Mouse (Mus musculus): ENCODE data around the gene Maf.

Gene Maf

DNA sequence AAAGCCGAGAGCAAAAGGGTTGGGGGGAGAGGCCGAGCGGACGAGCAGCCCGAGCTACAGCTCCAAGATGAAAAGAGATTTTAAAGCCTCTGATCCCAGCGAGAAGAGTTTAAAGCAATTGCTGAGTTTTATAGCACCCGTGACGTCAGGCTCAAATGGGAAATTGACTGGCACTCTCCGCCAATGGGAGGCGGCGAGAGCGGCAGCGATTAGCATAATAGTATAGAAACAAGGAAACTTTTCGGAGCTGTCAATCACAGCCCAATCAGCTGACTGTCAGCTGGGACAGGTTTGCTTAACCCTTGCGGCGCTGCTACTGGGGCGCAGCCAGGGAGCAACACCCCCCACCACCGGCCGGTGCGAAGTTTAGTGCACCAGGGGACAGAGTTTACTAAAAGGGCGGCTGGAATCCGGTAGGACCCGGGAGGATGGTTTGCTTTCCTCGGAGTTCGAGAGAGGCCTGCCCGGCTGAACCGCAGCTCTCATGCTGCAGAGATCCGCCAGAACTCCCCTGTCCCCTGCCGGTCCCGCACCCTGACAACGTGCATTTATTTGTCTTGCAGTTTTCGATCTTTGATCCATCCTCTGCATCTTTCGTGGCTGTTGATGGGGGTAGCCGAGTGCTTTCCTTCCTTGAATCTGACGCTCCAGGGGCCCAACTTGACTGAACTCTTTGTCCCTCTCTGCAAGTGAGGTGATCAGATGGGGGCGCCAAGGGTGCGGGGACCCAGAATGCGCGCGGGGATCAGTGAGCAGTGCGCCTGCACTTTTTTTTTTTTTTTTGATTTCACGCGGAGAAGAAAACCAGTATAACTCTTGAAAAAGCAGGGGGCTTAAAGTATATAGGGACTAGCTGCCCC is at the start of gene Maf:
Gene Maf (minus strand): TSS at position 64 of the 860 bp plus-strand sequence.
- peak; percentile 67 to 73 for DNase-seq (ENCODE audit: low spot score in 2 of 2)

DNA sequence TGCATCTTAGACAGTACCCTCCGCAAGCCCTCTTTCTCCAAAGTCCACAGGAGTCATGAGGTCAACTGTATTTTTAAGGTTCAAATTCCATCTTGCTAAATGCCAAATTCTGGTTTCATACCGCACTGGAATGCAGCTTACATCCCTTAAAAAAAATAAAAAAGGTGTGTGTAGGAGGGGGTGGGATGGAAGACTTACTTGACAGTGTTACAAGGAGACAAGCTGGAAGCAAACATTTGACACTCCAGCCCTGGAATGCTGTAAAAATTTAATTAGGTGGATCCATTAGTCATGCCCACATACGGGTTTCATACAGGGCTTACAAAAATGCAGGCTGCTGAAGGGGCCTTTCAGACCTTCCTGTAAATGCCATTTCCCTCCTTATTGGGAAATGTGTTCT is 49.4 kb upstream of the Maf start:
- no peak for DNase-seq (ENCODE audit: low spot score in 2 of 2)

DNA sequence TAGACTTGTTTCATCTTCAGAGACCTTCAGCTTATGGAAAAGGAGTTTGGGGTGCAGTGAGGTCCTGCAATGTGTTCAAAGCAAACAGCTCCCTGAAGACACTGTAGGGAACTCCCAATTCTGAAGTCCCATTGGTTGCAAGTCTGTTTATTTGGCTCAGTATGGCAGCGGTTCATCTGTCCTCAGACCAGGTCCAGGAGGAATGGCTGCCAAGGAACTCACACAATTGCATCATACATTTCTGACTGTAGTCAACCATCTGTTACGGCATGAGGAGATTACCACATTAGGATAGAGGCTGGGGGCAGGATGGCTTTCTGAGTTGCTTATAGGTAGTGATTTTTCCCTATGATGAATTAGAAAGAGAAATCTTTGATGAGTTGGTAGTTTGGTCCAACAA is 48.4 kb upstream of the Maf start:
- no peak for DNase-seq (ENCODE audit: low spot score in 2 of 2)

DNA sequence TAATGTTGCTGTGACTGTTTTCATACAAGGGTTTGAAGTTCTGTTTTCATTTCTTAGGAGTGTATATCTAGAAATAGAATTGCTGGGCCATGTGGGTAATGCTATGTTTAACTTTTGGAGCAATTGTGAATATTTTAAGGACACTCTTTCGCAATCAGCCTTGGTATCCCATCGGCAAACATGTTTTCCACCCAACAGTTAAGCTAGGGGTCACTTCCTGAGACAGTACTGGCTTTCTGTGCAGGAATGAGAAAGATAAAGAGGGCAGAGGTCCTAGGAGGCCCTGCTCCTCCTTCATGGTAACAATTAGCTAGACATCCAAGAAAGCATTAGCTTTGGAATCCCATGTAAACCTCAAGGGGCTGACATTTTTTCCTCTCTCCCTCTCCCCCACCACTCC is 47.1 kb upstream of the Maf start:
- no peak for DNase-seq (ENCODE audit: low spot score in 2 of 2)

DNA sequence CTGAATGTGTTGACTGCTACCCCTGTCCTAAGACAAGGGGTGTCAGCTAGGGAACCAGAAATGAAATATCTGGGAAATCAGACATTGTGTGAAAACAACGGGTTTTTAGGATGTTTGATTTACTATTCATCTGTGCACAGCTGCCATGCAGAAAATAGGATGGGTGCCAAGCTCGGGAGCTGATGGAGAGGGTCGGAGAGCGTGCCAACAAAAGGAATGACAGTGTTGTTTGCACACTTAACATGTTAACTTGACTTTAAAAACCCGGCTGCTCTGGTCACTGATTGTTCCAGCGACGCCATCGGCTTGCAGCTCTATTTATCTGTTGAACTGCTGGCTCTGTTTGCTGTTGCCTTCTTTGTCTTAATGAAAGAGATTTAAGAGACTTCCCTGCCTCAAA is 46.2 kb upstream of the Maf start:
- no peak for DNase-seq (ENCODE audit: low spot score in 2 of 2)

DNA sequence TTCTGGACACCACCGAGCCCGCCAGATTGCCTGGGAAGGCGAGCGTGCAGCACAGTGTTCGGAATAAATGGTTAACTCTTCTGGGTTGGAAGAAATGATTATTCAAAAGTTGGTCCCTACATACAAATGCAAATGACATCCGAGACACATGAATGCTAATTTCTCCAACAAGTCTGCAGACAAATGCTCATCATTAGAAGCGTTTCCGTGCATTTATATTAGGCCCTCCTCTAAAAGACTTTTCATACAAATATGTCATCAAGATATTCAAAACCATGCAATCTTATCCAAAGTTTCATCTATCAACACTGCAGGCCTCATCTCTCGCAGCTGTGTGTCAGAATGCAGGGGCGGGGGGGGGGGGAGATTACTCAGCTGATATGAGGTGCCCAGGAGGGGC is 39.8 kb upstream of the Maf start:
- DNase-seq (ENCODE audit: low spot score in 2 of 2): no peak

DNA sequence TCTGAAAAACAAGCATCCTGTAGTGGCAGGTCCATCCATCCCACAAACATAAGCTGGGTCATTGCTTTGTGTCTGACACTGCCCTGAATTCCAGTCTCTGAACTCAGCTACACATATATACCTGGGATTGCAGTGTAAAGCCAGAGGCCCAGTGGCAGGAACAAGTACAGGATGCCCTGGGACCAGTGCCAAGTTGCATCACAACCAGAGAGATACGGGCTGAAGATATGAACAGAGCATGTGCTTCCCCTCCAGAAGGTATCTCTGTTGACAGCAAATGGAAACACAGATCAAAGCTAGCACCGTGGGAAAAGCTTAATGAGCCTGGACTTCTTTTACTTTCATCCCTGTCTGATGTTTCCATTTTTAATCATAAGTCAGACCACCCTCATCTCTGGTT is 38.1 kb upstream of the Maf start:
- no peak for DNase-seq (ENCODE audit: low spot score in 2 of 2)

DNA sequence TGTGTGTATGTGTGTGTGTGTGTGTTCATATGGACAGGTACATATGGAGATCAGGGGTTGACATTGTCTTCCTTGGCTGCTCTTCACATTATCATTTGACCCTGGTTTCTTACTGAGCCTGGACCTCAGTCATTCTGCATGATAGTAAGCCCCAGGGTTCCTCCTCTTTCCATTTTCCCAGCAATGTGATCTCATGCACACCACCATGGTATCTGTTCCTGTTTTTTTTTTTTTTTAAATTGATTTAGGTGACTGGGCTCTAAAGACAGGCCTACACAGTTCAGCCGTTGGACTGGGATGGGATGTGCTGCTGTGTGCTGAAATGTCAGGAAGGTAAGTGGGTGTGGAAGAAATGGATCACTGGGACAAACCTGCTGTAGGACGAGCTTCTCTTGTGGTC is 35.8 kb upstream of the Maf start:
- no peak for DNase-seq (ENCODE audit: low spot score in 2 of 2)

DNA sequence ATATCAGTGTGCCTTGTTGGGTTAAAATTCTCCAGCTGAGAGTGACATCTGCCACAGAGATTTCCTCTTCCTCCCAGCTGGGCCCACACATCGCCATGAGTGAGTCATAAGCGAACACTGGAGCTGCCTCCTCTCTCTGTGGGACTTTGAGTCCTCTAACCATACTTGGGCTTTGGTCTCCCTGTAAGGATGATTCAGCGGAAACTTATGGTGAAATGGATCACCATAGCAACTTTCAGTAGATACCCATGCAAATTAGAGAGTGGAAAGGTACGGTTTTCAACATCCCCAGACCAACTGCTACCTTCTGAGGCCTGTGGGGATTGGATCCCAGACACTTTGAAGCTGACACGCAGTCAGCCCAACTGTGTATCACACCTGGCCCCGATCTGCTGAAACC is 35.1 kb upstream of the Maf start:
- DNase-seq (ENCODE audit: low spot score in 2 of 2): no peak

DNA sequence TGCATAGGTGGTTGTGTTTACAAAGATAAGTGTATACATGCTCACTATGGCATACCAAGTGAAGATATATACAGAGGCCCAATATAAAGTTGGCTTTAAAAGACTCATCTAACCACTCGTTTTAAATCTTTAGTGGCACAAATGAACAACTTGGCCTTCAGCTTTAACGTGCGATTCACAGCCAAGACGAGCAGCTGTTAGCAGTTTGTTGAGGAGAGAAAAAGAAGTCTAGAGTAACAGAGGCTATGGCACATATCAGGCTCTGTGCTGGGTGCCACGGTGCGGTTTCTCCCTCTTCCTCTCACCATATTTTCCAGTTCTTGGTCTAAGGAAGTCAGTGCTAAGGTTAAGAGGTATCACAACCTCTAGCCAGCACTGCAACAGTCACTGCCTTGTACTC is 34.4 kb upstream of the Maf start:
- no peak for DNase-seq (ENCODE audit: low spot score in 2 of 2)

DNA sequence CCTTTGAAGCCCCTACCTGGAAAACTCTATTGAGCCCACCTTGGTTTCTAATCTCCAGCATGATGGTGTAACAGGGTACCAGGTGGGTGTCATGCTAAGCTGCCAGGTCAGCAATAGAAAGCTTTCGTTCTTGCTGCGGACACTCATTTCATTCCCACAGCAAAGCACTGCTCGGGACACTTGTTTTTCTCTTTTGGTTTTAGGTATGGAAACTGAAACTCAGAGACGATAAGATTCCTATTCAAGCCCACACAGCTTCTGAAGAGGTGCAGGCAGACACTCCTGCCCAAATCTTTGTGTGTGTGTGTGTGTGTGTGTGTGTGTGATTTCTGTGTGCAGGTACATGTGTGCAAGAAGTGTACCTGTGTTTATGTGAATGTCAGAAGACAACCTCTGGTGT is 32.2 kb upstream of the Maf start:
- no peak for DNase-seq (ENCODE audit: low spot score in 2 of 2)

DNA sequence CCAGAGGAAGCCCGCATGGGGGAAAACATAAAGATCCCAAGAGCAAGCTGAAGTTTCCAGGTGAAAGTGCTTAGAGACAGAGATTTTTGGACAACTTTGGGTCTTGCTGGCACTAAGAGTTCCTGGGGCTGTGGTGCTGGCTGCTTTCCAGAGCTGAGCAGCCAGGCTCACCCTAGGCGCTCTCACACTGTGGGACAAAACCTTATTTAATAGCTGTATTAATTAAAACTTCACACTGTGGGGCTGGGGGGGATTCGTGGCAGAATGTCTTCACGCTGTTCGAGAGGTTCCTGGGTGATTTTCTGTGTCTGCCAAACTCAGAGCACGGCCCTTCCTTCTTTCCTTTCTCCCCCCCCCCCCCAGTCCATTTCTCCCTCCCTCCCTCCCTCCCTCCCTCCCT is 24.8 kb upstream of the Maf start:
- no peak for DNase-seq (ENCODE audit: low spot score in 2 of 2)

DNA sequence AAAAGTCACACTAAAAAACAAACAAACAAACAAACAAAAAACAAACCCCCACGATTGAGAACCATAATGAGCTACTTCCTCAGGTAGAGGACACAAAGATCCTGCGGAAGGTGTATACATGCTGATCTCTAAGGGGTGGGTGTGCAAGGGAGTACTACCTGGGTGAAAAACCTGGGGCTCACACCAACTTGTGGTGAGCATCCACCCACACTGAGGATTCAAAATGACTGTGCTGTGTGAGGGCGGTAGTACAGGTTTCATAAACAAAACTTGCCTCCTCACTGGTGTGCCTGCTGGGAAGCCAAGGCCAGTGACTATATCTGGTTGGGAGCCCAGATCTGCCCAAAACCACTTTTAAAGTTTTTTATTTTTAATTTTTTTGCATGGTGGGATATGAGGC is 19.2 kb upstream of the Maf start:
- DNase-seq (ENCODE audit: low spot score in 2 of 2): no peak

DNA sequence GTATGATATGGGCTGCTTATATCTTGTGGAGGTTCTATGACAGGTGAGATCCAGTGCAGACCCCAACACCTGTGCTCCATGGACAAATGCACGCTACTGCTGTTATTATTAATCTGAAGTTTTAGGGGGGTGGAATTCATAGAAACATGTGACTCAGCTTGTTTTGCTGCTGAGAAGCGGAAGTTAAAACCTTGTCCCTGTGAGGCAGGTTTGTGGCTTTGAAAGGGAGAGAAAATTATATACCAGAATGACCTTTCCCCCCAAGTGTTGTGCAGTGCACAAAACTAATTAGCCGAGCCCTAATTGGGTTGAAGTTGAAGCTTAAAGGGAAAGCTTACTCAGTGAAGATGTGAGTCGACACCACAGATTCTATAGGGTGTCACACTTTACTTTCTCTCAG is 18.6 kb upstream of the Maf start:
- DNase-seq (ENCODE audit: low spot score in 2 of 2): no peak

DNA sequence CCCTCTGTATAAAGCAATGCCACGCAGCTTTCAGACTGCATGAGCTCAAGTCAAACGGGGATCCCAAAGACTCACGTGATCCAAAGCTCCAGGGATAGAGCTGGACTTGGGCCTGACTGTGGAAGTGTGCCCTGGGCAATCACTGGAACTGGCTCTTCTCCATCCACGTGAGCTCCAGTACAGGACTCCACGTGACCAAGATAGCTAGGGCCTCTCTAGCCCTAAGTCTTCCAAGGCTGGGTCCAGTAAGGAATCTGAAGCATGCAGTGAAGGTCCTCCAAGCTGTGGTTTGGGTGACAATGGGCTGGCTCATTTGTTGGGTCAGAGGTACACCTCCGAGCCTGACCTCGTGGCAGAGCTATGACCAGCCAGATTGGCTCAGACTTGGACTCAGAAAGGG is 11.5 kb upstream of the Maf start:
- no peak for DNase-seq (ENCODE audit: low spot score in 2 of 2)

DNA sequence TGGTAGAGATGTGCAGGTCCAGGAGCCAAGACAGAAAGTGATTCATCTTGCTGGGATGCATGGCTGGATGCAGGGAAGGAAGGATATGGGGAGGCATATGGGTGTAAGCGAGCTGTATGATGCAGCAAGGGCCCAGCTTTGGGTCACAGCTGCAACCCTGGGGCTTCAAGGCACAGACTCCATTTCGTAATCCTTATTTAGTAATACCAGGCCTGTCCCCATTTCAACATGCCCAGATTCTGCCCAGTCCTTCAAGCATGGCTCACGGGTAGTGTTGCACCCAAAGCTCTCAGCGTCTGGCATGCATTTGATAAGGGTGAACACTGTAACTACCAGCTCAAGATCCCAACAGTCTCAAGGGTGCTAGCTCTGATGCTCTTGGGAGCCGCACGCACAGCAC is 11.0 kb upstream of the Maf start:
- DNase-seq (ENCODE audit: low spot score in 2 of 2): no peak

DNA sequence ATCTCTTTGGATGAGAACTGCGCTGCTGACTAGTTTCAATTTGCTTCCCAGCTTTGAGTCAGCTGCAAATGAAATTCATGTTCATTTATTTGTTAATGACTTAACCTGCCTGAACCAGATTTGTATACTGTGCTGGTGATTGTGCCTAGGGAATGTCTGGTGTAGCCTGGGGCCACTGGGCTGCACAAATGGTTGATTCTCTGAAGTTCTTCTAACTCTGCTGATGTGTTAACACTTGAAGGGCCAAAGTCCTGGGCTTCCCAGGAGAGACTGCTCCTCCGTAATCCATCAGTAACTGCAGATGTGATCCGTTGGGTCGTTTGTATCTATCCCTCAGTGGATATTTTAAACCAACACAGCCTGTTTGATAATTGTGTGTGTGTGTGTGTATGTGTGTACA is 7.7 kb upstream of the Maf start:
- no peak for DNase-seq (ENCODE audit: low spot score in 2 of 2)

DNA sequence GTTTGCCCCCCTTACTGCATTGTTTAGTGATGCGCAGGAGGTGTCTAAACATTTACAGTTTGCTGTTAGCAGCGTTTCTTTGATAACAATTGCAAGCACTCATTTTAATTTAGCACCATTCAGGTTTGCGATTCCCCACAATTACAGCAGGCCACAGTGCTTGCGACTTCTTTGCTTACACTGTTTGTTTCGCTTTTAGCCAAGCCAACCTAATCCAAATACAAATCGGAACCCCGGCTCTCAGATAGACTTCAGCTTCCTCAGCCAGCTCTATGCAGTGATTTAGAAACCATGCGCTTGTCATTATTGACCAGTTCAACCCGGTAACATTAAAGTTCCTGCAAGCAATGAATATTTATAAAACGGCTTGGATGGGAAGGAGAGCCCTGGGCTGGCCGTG is 3.5 kb upstream of the Maf start:
- DNase-seq (ENCODE audit: low spot score in 2 of 2): no peak

DNA sequence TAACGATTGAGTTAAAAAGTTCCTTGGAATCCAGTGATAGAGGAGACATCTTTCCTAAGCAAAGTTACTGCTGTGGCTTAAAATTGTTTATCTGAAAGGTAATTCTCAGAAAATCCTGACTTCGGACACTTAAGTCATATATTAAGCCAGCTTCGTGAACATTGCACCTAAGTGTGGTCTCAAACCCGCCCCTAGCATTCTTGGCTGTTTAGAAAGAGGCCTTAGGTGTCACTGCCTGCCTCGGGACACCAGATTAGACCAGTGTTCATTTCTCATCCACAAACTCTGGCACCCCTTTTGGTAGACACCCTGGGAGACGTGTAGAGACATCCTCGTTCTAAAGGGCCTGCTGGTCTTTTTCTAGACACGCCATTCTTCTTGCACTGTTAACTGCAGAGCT is 2.3 kb upstream of the Maf start:
- DNase-seq (ENCODE audit: low spot score in 2 of 2): no peak

DNA sequence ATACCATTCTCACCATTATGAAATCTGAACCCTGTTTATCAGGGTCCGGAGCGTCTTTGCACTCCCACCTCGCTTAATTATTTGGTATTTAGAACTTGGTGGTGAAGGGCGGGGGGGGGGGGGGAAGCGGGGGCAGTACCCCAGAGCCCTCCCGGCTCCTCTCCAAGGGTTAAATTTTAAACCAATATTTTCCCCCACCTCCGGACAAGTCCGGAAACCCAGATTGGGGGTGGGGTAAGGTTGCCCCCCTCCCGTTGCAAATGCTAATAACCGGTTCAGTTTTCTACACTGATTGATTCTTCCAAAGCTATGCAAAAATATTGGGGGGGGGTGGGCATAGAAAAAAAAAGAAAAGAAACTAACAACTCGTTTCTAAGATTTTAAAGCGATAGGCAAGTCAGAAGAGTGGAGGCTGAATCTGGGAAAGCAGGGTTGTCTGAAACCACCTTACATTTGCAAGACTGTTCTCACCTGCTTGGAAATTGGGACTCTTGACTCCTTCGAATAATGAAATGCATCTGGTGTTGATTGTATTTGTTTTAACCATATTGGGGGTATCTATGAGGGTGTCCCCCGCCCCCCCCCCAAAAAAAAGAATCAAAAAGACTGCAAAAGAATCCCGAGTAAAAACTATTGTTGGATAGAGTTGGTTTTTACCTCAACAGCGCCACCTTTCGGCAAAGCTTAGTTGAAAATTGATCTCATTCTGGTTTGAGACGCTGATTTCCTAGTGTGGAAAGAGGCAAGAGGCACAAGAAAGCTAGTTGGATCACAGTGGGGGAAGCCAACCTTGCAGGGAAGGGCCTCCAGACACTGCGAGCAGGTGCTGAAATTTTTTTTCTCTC is 1.6 kb upstream of the Maf start:
- DNase-seq (ENCODE audit: low spot score in 2 of 2): peak; percentile 48 to 81

DNA sequence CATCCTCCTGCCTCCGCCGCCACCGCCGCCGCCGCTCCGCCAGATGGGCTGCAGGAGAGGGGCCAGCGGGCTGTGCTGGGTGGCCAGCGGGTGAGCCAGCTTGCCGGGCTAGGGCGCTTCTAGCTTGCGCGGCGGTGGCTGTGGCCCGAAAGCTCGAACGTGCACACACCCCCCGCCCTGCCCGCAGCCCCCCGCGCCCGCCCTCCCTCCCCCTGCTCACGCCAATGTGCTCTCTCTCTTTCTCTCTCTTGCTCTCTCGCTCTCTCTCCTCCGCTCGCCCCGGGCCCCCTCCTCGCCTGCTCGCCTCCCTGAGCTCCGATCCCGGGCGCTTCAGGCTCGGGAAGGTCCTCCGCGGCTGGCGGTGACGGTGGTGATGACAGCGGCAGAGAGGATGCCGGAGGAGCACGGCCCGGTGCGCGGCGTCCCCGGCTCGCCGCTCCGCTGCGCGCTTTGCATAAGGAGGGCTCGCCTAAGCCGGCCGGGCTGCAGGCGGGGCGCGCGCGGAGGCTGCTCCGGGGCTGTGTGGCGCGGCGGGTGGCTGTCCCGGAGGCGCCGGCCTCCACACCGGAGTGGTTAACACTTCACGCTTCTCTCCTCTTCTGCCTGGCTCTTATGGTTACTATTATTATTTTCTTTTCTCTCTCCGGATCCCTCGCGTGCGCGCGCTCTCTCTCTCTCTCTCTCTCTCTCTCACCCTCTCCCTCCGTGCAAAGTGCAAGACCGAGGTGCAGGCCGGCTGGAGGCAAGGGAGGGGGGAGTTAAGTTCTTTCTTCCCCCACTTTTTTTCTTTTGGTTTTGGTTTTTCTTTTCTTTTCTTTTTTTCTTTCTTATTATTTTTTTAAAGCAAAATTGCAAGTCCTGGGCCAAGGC is 498 bp downstream of the Maf start:
- DNase-seq (ENCODE audit: low spot score in 2 of 2): peak; percentile 59 to 82

DNA sequence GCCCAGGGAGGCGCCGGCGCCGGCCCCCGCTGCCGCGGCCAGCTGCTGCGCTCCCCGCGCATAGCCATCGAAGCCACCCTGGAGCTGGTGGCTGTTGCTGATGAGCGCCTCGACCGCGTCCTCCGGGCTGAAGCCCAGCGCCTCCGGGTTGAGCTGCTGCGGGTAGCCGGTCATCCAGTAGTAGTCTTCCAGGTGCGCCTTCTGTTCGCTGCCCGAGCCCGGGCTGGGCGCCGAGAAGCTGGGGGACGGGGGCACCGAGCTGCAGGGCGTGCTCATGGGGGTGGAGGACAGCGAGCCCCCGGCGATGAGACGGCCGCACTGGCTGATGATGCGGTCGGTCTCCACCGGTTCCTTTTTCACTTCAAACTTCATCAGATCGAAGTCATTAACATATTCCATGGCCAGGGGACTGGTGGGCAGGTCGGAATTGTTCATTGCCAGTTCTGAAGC is 1.2 kb downstream of the Maf start:
- DNase-seq (ENCODE audit: low spot score in 2 of 2): peak; percentile 18 to 69
